Mouse (Mus musculus): ENCODE results near the gene 2510009E07Rik. TPM values are rescaled to one million over a fixed set of nuclear protein-coding genes. Genes with fewer than 3 reads are reported as not detected.
A peak's percentile ranks its signal among the peaks of the same experiment; 100 is the strongest.

2510009E07Rik gene
- polyA plus RNA-seq, 1 experiment from 2014 or later: 43.5 TPM

DNA sequence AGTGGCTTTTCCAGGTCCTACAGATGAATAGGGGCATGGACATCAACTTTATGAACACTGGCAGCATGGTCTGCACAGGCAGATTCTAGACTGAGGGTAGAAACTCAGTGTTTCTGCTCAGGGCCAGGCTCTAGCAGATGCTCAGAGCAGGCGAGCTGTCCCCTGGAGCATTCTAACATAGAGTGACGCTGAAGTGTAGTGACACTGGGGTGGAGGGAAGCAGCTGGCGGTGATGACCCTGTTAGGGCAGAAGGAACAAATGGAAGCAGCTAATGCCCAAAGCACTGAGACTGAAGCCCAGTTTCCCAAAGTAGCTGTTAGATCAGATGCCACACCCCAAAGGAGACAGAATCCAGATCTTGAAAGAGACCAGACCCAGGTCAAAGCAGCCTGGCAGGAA is 48.0 kb downstream of the 2510009E07Rik start:
- Histone ChIP-seq H3K4me2 (ENCODE audit: low read depth) (no peak overlapping the region), H3K27me3 (ENCODE audit: control insufficient read depth, insufficient read depth, low read length) (no peaks in the 10 kb centered on the region), H3K9ac (ENCODE audit: low read length) (no peak overlapping the region), H3K4me1 (ENCODE audit: control insufficient read depth, insufficient read depth, low read length) (no peaks in the 10 kb centered on the region; the same call in 1 of the 2 replicates), H3K9me3 (ENCODE audit: control insufficient read depth, low read length) (no peaks in the 10 kb centered on the region), H3K27ac (ENCODE audit: low read depth, low read length) (no peak overlapping the region), H3K4me3 (ENCODE audit: low read depth, low read length) (no peak overlapping the region), H3K36me3 (ENCODE audit: control insufficient read depth, insufficient read depth, low read length) (no peaks in the 10 kb centered on the region)
- WGBS: 72% methylated on average over 3 of the region's 3 CpGs
- DNase-seq (ENCODE audit: low spot score) (no peak), ATAC-seq (ENCODE audit: insufficient read depth, low FRiP score, low TSS enrichment) (no peak)

DNA sequence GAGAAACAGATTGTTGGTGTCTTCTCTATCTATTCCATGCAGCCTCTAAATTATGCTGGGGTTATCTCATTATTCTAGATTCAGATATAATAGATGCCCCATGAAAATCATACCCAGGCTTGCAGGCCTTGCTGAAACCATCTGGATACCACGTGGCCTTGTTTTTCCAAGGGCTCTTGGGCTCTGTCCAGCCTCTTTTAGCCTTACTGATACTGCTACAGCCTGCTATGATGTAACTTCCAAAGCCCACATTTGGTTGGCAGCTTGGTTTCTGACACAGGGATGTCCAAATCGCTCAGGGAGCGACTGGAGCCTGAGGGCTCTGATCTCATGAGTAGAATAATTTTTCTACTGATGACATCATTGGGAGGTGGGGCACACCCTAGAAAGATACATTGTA is 48.5 kb downstream of the 2510009E07Rik start:
- Histone ChIP-seq H3K4me3 (ENCODE audit: low read depth, low read length) (no peak overlapping the region), H3K27me3 (ENCODE audit: control insufficient read depth, insufficient read depth, low read length) (no peaks in the 10 kb centered on the region), H3K27ac (ENCODE audit: low read depth, low read length) (no peak overlapping the region), H3K4me2 (ENCODE audit: low read depth) (no peak overlapping the region), H3K9ac (ENCODE audit: low read length) (no peak overlapping the region), H3K36me3 (ENCODE audit: control insufficient read depth, insufficient read depth, low read length) (no peaks in the 10 kb centered on the region), H3K4me1 (ENCODE audit: control insufficient read depth, insufficient read depth, low read length) (no peaks in the 10 kb centered on the region; the same call in 1 of the 2 replicates), H3K9me3 (ENCODE audit: control insufficient read depth, low read length) (no peaks in the 10 kb centered on the region)
- ATAC-seq (ENCODE audit: insufficient read depth, low FRiP score, low TSS enrichment) (no peak), DNase-seq (ENCODE audit: low spot score) (no peak)
- WGBS: 74% methylated on average over 3 of the region's 3 CpGs

DNA sequence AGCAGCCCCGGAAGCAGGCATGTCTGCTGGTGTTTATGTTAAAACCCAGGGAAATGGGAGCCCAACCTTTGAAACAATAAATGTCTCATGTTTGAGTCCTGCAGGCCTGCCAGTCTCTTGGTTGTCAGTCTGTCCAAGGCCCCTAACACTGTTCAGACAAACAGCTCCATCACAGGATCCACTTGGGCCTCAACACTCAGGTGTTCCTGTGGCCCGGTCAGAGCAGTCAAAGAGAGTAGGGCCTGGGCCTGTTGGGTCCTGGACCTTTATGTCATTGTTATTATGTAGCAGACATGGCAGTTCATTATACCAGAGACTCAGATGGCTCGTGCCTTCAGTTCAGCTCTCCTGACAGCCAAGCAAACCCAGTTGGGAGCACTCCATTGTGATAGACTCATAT is 49.9 kb downstream of the 2510009E07Rik start:
- H3K27me3 ChIP-seq (ENCODE audit: control insufficient read depth, insufficient read depth, low read length): no peaks in the 10 kb centered on the region
- no peak overlapping the region for H3K27ac ChIP-seq (ENCODE audit: low read depth, low read length)
- H3K4me1 ChIP-seq (ENCODE audit: control insufficient read depth, insufficient read depth, low read length): no peaks in the 10 kb centered on the region; the same call in 1 of the 2 replicates
- no peak overlapping the region for H3K9ac ChIP-seq (ENCODE audit: low read length)
- no peaks in the 10 kb centered on the region for H3K36me3 ChIP-seq (ENCODE audit: control insufficient read depth, insufficient read depth, low read length)
- H3K9me3 ChIP-seq (ENCODE audit: control insufficient read depth, low read length): no peaks in the 10 kb centered on the region
- no peak overlapping the region for H3K4me2 ChIP-seq (ENCODE audit: low read depth)
- 82% methylated on average over 3 of the region's 3 CpGs for WGBS
- H3K4me3 ChIP-seq (ENCODE audit: low read depth, low read length): no peak overlapping the region
- DNase-seq (ENCODE audit: low spot score): no peak
- ATAC-seq (ENCODE audit: insufficient read depth, low FRiP score, low TSS enrichment): no peak

DNA sequence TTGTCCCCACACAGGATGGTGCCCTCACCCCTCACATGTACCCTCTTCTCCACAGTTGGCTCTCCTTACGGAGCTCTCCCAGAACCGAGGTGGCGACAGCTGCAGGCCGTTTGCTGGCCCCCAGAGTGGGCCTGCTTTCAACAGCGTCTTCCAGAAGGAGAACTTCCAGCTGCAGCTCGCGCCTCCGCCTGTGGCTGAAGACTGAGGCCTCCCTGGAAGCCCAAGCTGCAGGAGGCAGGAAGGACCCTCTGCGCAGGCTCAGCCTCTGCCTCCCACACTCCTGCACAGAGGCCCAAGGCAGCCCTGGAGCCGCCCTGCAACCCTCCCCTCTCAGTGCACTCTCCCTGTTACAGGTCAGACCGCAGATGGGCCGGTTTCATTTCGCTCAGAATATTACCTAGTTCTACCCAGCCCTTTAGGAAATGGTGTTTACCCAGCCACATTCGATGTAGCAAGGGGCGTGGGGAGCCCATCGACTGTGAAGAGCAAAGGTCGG is 50.4 kb downstream of the 2510009E07Rik start:
- H3K27ac ChIP-seq (ENCODE audit: low read depth, low read length): 0 out of 2 replicates have a peak overlapping the region, but pooled peaks have one; percentile 56
- H3K36me3 ChIP-seq (ENCODE audit: control insufficient read depth, insufficient read depth, low read length): no peaks in the 10 kb centered on the region
- no peak overlapping the region; the same call in 1 of the 2 replicates for H3K4me2 ChIP-seq (ENCODE audit: low read depth)
- ATAC-seq (ENCODE audit: insufficient read depth, low FRiP score, low TSS enrichment) (no peak), DNase-seq (ENCODE audit: low spot score) (peak; percentile 27)
- H3K27me3 ChIP-seq (ENCODE audit: control insufficient read depth, insufficient read depth, low read length): no peaks in the 10 kb centered on the region
- H3K4me3 ChIP-seq (ENCODE audit: low read depth, low read length): no peak overlapping the region
- no peaks in the 10 kb centered on the region for H3K9me3 ChIP-seq (ENCODE audit: control insufficient read depth, low read length)
- WGBS: 48% methylated on average over 17 of the region's 17 CpGs
- H3K9ac ChIP-seq (ENCODE audit: low read length): no peak overlapping the region
- no peaks in the 10 kb centered on the region; the same call in 1 of the 2 replicates for H3K4me1 ChIP-seq (ENCODE audit: control insufficient read depth, insufficient read depth, low read length)

DNA sequence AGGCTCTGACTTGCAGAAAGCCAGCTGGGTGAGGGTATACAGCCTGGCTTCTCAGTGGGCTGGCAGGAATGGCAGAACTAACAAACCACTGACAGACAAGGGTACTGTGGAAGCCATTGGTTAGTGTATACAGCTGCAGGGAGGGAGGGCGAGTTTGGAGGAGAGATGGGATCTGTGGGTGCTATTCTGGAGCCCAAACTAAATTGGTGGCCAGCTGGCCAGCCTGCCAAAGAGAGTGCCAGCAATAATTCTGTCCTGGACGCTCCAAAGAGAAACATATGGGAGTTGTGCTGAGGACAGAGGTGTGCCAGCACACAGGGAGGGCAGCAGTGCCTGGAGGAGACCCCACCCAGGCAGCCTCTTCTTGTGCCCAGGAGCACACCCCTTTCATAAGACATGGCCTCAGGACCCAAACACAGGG is 50.8 kb downstream of the 2510009E07Rik start:
- Histone ChIP-seq H3K4me3 (ENCODE audit: low read depth, low read length) (no peak overlapping the region), H3K9me3 (ENCODE audit: control insufficient read depth, low read length) (no peaks in the 10 kb centered on the region), H3K27ac (ENCODE audit: low read depth, low read length) (0 out of 2 replicates have a peak overlapping the region, but pooled peaks have one; percentile 56), H3K4me2 (ENCODE audit: low read depth) (no peak overlapping the region; the same call in 1 of the 2 replicates), H3K4me1 (ENCODE audit: control insufficient read depth, insufficient read depth, low read length) (no peaks in the 10 kb centered on the region; the same call in 1 of the 2 replicates), H3K9ac (ENCODE audit: low read length) (no peak overlapping the region), H3K36me3 (ENCODE audit: control insufficient read depth, insufficient read depth, low read length) (no peaks in the 10 kb centered on the region), H3K27me3 (ENCODE audit: control insufficient read depth, insufficient read depth, low read length) (no peaks in the 10 kb centered on the region)
- ATAC-seq (ENCODE audit: insufficient read depth, low FRiP score, low TSS enrichment) (no peak), DNase-seq (ENCODE audit: low spot score) (no peak)
- 67% methylated on average over 2 of the region's 2 CpGs for WGBS

DNA sequence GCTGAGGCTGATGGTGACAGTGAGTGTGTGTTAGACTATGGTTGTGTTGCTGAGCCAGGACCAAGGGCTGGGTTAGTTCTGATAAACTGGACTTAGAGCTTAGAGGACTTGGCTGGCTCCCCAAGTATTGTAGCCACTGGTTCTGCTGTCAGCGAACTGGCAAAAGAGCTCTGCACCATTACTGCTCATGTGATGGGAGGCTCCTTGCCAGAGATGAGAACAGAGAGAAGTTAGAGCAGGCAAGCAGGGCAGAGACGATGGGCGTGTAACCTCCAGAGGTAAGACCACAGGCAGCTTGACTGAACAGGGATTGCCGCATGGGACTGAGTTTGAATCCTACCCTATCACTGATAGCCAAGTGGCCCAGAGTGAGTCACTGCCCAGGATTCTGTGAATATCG is 51.6 kb downstream of the 2510009E07Rik start:
- H3K36me3 ChIP-seq (ENCODE audit: control insufficient read depth, insufficient read depth, low read length): no peaks in the 10 kb centered on the region
- no peaks in the 10 kb centered on the region; the same call in 1 of the 2 replicates for H3K4me1 ChIP-seq (ENCODE audit: control insufficient read depth, insufficient read depth, low read length)
- no peak overlapping the region for H3K4me2 ChIP-seq (ENCODE audit: low read depth)
- H3K27ac ChIP-seq (ENCODE audit: low read depth, low read length): no peak overlapping the region
- DNase-seq (ENCODE audit: low spot score): no peak
- 93% methylated on average over 5 of the region's 5 CpGs for WGBS
- no peak for ATAC-seq (ENCODE audit: insufficient read depth, low FRiP score, low TSS enrichment)
- no peaks in the 10 kb centered on the region for H3K27me3 ChIP-seq (ENCODE audit: control insufficient read depth, insufficient read depth, low read length)
- H3K9ac ChIP-seq (ENCODE audit: low read length): no peak overlapping the region
- no peaks in the 10 kb centered on the region for H3K9me3 ChIP-seq (ENCODE audit: control insufficient read depth, low read length)
- no peak overlapping the region for H3K4me3 ChIP-seq (ENCODE audit: low read depth, low read length)

DNA sequence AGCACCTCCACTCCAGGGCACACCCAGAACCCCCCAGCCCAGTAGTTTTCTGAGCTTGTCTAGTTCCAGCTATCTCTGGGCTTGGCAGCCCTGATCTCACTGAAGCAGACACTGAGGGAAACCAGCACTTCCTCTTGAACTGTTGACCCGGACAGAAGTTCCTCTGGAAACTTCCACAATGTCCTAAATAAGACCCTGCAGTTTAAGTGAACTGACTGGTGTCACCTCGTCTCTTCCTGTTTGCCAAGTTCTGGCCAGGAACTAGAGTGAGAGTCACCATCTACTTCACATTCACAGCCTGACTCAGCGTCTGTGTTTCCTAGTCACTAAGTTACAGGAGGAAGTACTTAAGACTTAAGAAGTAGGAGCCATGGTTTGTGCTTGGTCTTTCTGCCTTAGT is 52.5 kb downstream of the 2510009E07Rik start:
- no peak overlapping the region for H3K4me2 ChIP-seq (ENCODE audit: low read depth)
- ATAC-seq (ENCODE audit: insufficient read depth, low FRiP score, low TSS enrichment) (no peak), DNase-seq (ENCODE audit: low spot score) (no peak)
- H3K4me1 ChIP-seq (ENCODE audit: control insufficient read depth, insufficient read depth, low read length): no peaks in the 10 kb centered on the region; the same call in 1 of the 2 replicates
- H3K27ac ChIP-seq (ENCODE audit: low read depth, low read length): no peak overlapping the region
- no peaks in the 10 kb centered on the region for H3K9me3 ChIP-seq (ENCODE audit: control insufficient read depth, low read length)
- no peaks in the 10 kb centered on the region for H3K27me3 ChIP-seq (ENCODE audit: control insufficient read depth, insufficient read depth, low read length)
- H3K9ac ChIP-seq (ENCODE audit: low read length): no peak overlapping the region
- no peak overlapping the region for H3K4me3 ChIP-seq (ENCODE audit: low read depth, low read length)
- H3K36me3 ChIP-seq (ENCODE audit: control insufficient read depth, insufficient read depth, low read length): no peaks in the 10 kb centered on the region
- WGBS: 87% methylated on average over 3 of the region's 3 CpGs

DNA sequence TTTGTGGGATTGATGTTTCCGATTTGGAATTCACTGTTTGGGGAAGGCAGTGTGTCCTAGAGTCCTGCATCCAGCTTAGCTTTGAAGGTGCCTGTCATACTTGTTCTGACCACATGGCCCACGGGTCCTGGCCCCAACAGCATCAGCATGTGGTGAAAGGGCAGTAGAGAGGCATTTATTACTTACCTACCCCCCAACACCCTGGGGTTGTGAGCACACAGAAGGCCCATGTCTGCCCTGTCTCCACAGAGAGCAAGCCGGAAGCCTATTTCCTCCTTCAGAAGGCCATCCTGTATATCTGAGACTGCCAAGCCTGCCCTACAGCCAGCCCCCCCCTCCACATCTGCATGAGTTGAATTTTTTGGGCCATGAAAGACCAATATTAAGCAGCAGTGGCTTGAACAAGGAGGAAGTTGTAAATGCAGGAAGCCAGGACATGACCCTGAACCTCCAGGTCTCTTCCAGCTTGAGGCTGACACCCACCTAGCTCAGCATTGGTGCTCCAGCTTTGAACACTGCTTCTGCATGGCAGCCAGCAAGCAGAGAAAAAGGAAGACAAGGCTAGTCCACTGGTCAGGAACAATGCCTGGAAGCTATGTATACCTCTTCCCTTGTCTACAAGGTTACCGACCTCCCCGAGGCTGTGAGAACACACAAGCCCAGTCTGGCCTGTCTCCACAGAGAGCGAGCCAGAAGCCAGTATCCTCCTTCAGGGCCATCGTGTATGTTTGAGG is 53.5 kb downstream of the 2510009E07Rik start:
- Histone ChIP-seq H3K9ac (ENCODE audit: low read length) (no peak overlapping the region), H3K4me1 (ENCODE audit: control insufficient read depth, insufficient read depth, low read length) (no peaks in the 10 kb centered on the region; the same call in 1 of the 2 replicates), H3K4me2 (ENCODE audit: low read depth) (no peak overlapping the region), H3K27ac (ENCODE audit: low read depth, low read length) (no peak overlapping the region), H3K4me3 (ENCODE audit: low read depth, low read length) (no peak overlapping the region), H3K9me3 (ENCODE audit: control insufficient read depth, low read length) (no peaks in the 10 kb centered on the region), H3K27me3 (ENCODE audit: control insufficient read depth, insufficient read depth, low read length) (no peaks in the 10 kb centered on the region), H3K36me3 (ENCODE audit: control insufficient read depth, insufficient read depth, low read length) (no peaks in the 10 kb centered on the region)
- ATAC-seq (ENCODE audit: insufficient read depth, low FRiP score, low TSS enrichment): no peak
- 82% methylated on average over 7 of the region's 7 CpGs for WGBS
- DNase-seq (ENCODE audit: low spot score): no peak
